Mouse (Mus musculus) E14TG2a.4 (cell line): Measurements from ENCODE around the gene Ndufaf8.
A peak's percentile ranks its signal among the peaks of the same experiment; 100 is the strongest.

ENCODE experiments used
- H3K27me3 ChIP-seq: 2 replicates; pipeline ENCODE4 v1.6.1; 2014; ENCODE audit warnings: low read length, control low read depth; ENCODE audit not compliant: insufficient read depth
- H3K36me3 ChIP-seq: 2 replicates; pipeline ENCODE4 v1.6.1; 2014; ENCODE audit warnings: low read length, control low read depth; ENCODE audit not compliant: insufficient read depth
- H3K4me1 ChIP-seq: replicated peaks from 2 replicates; pipeline ENCODE4 v1.6.1; 2014; ENCODE audit warnings: low read depth, low read length, control low read depth
- H3K4me3 ChIP-seq: replicated peaks from 2 replicates; pipeline ENCODE4 v1.5.1; 2014; ENCODE audit warnings: mild to moderate bottlenecking, low read length
- H3K9me3 ChIP-seq: 2 replicates; pipeline ENCODE4 v1.6.1; 2014; ENCODE audit warnings: low read length, control low read depth
- CTCF ChIP-seq: conservative IDR thresholded peaks from 2 replicates; pipeline ENCODE4 v1.5.1; 2014; ENCODE audit warnings: low read length
- NANOG ChIP-seq: IDR thresholded peaks from 2 replicates; pipeline ENCODE4 v1.6.1; 2014; ENCODE audit warnings: borderline replicate concordance, low read length, mixed read lengths
- POU5F1 ChIP-seq: IDR thresholded peaks from 2 replicates; pipeline ENCODE4 v1.6.1; 2014; ENCODE audit warnings: low read length, borderline replicate concordance

The Ndufaf8 gene

GRCm38 (mm10) chr11:120117626-120118025, 18.9 kb downstream of the Ndufaf8 start:
- Histone ChIP-seq H3K4me1 (peaks cover 36% of the 10 kb centered on the region), H3K9me3 (no peaks in the 10 kb centered on the region), H3K4me3 (no peak overlapping the region), H3K36me3 (peaks cover 97% of the 10 kb centered on the region), H3K27me3 (no peaks in the 10 kb centered on the region)
- TF ChIP-seq POU5F1 (no peak), NANOG (no peak), CTCF (no peak)

GRCm38 (mm10) chr11:120119108-120119507, 20.4 kb downstream of the Ndufaf8 start:
- Histone ChIP-seq H3K36me3 (peaks cover 97% of the 10 kb centered on the region), H3K9me3 (no peaks in the 10 kb centered on the region), H3K4me3 (no peak overlapping the region), H3K4me1 (peaks cover 50% of the 10 kb centered on the region), H3K27me3 (no peaks in the 10 kb centered on the region)
- TF ChIP-seq POU5F1 = no peak
- no peak for TF ChIP-seq NANOG
- no peak for TF ChIP-seq CTCF

- no peak overlapping the region for H3K4me3 ChIP-seq
- TF ChIP-seq CTCF (no peak), POU5F1 (no peak), NANOG (no peak)
- peaks cover 60% of the 10 kb centered on the region for H3K4me1 ChIP-seq
- peaks cover 96% of the 10 kb centered on the region for H3K36me3 ChIP-seq
- no peaks in the 10 kb centered on the region for H3K27me3 ChIP-seq
- no peaks in the 10 kb centered on the region for H3K9me3 ChIP-seq
These were observed 21.3 kb downstream of the Ndufaf8 start for GRCm38 (mm10) chr11:120119936-120120541.

GRCm38 (mm10) chr11:120120642-120121420, 22.1 kb downstream of the Ndufaf8 start:
- Histone ChIP-seq H3K27me3 (no peaks in the 10 kb centered on the region), H3K9me3 (no peaks in the 10 kb centered on the region), H3K4me3 (no peak overlapping the region), H3K36me3 (peaks cover 95% of the 10 kb centered on the region), H3K4me1 (peaks cover 60% of the 10 kb centered on the region)
- TF ChIP-seq CTCF (peak; percentile 40), NANOG (no peak), POU5F1 (no peak)

GRCm38 (mm10) chr11:120122126-120122525, 23.4 kb downstream of the Ndufaf8 start:
- Histone ChIP-seq H3K4me3 (no peak overlapping the region), H3K36me3 (peaks cover 91% of the 10 kb centered on the region), H3K27me3 (no peaks in the 10 kb centered on the region), H3K4me1 (peaks cover 65% of the 10 kb centered on the region), H3K9me3 (no peaks in the 10 kb centered on the region)
- TF ChIP-seq POU5F1 (no peak), CTCF (no peak), NANOG (no peak)

GRCm38 (mm10) chr11:120126845-120127244, 28.1 kb downstream of the Ndufaf8 start:
- H3K36me3 ChIP-seq = peaks cover 92% of the 10 kb centered on the region
- H3K4me3 ChIP-seq = no peak overlapping the region
- no peaks in the 10 kb centered on the region for H3K9me3 ChIP-seq
- TF ChIP-seq NANOG = no peak
- no peak for TF ChIP-seq POU5F1
- H3K27me3 ChIP-seq = no peaks in the 10 kb centered on the region
- peaks cover 44% of the 10 kb centered on the region for H3K4me1 ChIP-seq

- TF ChIP-seq CTCF = no peak
- no peak for TF ChIP-seq NANOG
- no peak for TF ChIP-seq POU5F1
- peaks cover 24% of the 10 kb centered on the region for H3K4me1 ChIP-seq
- no peaks in the 10 kb centered on the region for H3K9me3 ChIP-seq
- no peaks in the 10 kb centered on the region for H3K27me3 ChIP-seq
- no peak overlapping the region for H3K4me3 ChIP-seq
- H3K36me3 ChIP-seq = peaks cover 94% of the 10 kb centered on the region
These were observed 30.6 kb downstream of the Ndufaf8 start for GRCm38 (mm10) chr11:120129281-120129680.

GRCm38 (mm10) chr11:120134148-120134547, 35.4 kb downstream of the Ndufaf8 start:
- H3K4me1 ChIP-seq = peaks cover 52% of the 10 kb centered on the region
- no peaks in the 10 kb centered on the region for H3K9me3 ChIP-seq
- H3K27me3 ChIP-seq = no peaks in the 10 kb centered on the region
- H3K4me3 ChIP-seq = no peak overlapping the region
- peaks cover 96% of the 10 kb centered on the region for H3K36me3 ChIP-seq
- TF ChIP-seq POU5F1 = no peak
- TF ChIP-seq CTCF = no peak
- no peak for TF ChIP-seq NANOG

GRCm38 (mm10) chr11:120134847-120135530, 36.3 kb downstream of the Ndufaf8 start:
- Histone ChIP-seq H3K4me3 (no peak overlapping the region), H3K36me3 (peaks cover 96% of the 10 kb centered on the region), H3K4me1 (peaks cover 60% of the 10 kb centered on the region), H3K27me3 (no peaks in the 10 kb centered on the region), H3K9me3 (no peaks in the 10 kb centered on the region)
- TF ChIP-seq POU5F1 (no peak), NANOG (no peak), CTCF (no peak)
